Mouse (Mus musculus) neural tube, embryonic 13.5 days (tissue): Measurements from ENCODE around the gene Cep170b. TPM values are rescaled to one million over a fixed set of nuclear protein-coding genes. Genes with fewer than 3 reads are reported as not detected.

Experiments used
- ATAC-seq: fragments of 200-750 bp; cut with Nextera tagmentation; 2 replicates; pipeline ENCODE4 v1.8.0; 2017; ENCODE audit warnings: low read depth, mild to moderate bottlenecking, moderate TSS enrichment, moderate library complexity
- H3K27ac ChIP-seq: fragments of 300-500 bp; sonication (generic); replicated peaks from 2 replicates; pipeline ENCODE4 v1.5.1; 2015; ENCODE audit warnings: moderate library complexity, mild to moderate bottlenecking, inconsistent platforms
- H3K27me3 ChIP-seq: fragments of 300-500 bp; sonication (generic); 2 replicates; pipeline ENCODE4 v1.6.1; 2015; ENCODE audit warnings: mild to moderate bottlenecking, inconsistent platforms
- H3K36me3 ChIP-seq: fragments of 300-500 bp; sonication (generic); 2 replicates; pipeline ENCODE4 v1.6.1; 2015; ENCODE audit warnings: mild to moderate bottlenecking, inconsistent platforms
- H3K4me1 ChIP-seq: fragments of 300-500 bp; sonication (generic); replicated peaks from 2 replicates; pipeline ENCODE4 v1.6.1; 2015; ENCODE audit warnings: inconsistent platforms
- H3K4me2 ChIP-seq: fragments of 300-500 bp; sonication (generic); 2 replicates; pipeline ENCODE4 v1.6.1; 2015; ENCODE audit warnings: inconsistent platforms, mild to moderate bottlenecking, moderate library complexity
- H3K4me3 ChIP-seq: fragments of 300-500 bp; sonication (generic); 2 replicates; pipeline ENCODE4 v1.5.1; 2015; ENCODE audit warnings: mild to moderate bottlenecking, inconsistent platforms
- H3K9ac ChIP-seq: fragments of 300-500 bp; sonication (generic); 2 replicates; pipeline ENCODE4 v1.6.1; 2015; ENCODE audit warnings: moderate library complexity, mild to moderate bottlenecking, inconsistent platforms
- H3K9me3 ChIP-seq: fragments of 300-500 bp; sonication (generic); 2 replicates; pipeline ENCODE4 v1.6.1; 2016; ENCODE audit warnings: inconsistent platforms
- WGBS: fragments of 180-500 bp; shearing (Covaris S2); methylation state at CpG from one replicate; pipeline ENCODE4 v1.1.7; 2015; 5-methylcytosine and 5-hydroxymethylcytosine counted together
- polyA plus RNA-seq: library from polyadenylated mRNA; unstranded; fragments of >200 nt; fragmentation: Nextera tagmentation; extraction: Ambion mirVana; gene quantifications from 2 replicates; pipeline ENCODE4 v1.2.1, GENCODE M21; 2015

Cep170b gene
- polyA plus RNA-seq, 1 experiment from 2014 or later: 26.9 TPM

DNA sequence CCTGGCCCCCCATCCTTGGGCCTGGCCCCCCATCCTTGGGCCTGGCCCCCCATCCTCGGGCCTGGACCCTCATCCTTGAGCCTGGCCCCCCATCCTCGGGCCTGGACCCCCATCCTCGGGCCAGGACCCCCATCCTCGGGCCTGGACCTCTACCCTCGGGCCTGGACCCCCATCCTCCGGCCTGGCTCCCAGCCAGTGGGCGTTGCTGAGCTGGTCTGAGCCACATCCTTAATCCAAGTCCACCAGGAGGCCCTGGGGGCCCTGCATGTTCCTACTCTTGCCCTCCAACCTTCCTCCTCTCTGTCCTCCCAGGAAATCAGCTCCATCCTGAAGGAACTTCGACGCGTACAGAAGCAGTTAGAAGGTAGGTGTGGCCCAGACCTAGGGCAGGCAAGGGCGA, 24.0 kb downstream of the Cep170b start:
- no peak for ATAC-seq
- WGBS: 88% methylated on average over 11 of the region's 11 CpGs
- H3K36me3 ChIP-seq: peaks cover 53% of the 10 kb centered on the region
- peak overlapping the region; percentile 55 for H3K9ac ChIP-seq
- peaks cover 24% of the 10 kb centered on the region for H3K4me1 ChIP-seq
- no peaks in the 10 kb centered on the region for H3K27me3 ChIP-seq
- no peak overlapping the region for H3K27ac ChIP-seq
- no peaks in the 10 kb centered on the region for H3K9me3 ChIP-seq
- H3K4me3 ChIP-seq: no peak overlapping the region
- no peak overlapping the region for H3K4me2 ChIP-seq

DNA sequence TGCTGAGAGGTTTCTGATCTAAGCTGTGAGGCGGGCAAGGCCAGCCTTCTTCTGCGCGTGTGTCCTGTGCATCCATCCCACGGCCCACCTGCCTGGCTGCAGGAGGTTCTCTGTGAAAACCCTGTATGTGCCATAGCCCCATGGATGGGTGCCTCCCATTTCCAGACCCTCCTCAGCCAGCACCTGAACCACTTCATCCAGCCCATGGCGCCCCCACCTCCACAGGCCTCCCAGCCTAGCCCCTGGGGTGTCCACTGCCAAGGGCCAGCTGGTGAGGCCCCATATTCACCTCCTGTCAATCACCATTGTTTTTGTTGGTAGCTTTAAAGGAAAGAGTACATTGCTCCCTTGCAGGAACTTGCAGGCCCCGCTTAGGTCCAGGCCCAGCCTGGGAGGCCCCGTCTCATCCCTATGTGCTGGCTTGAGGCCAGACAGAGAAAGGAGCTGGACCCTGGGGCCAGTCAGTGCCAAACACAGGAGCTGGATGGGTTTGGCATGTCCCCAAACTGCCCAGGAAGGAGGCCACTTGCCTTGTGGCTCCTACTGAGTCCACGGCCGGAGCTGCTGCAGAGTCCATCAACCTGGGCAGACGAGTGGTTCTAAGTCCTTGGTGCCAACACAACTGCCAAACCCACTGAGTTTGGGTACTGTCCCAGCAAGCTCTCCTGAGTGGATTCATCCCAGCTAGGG, 24.8 kb downstream of the Cep170b start:
- no peak overlapping the region for H3K9ac ChIP-seq
- H3K36me3 ChIP-seq: peaks cover 44% of the 10 kb centered on the region
- ATAC-seq: no peak
- 0 out of 2 replicates have a peak overlapping the region, but pooled peaks have one; percentile 18 for H3K27ac ChIP-seq
- H3K4me2 ChIP-seq: no peak overlapping the region
- no peaks in the 10 kb centered on the region for H3K9me3 ChIP-seq
- no peak overlapping the region for H3K4me3 ChIP-seq
- peaks cover 25% of the 10 kb centered on the region for H3K4me1 ChIP-seq
- whole genome bisulfite sequencing: 81% methylated on average over 10 of the region's 10 CpGs
- H3K27me3 ChIP-seq: no peaks in the 10 kb centered on the region

DNA sequence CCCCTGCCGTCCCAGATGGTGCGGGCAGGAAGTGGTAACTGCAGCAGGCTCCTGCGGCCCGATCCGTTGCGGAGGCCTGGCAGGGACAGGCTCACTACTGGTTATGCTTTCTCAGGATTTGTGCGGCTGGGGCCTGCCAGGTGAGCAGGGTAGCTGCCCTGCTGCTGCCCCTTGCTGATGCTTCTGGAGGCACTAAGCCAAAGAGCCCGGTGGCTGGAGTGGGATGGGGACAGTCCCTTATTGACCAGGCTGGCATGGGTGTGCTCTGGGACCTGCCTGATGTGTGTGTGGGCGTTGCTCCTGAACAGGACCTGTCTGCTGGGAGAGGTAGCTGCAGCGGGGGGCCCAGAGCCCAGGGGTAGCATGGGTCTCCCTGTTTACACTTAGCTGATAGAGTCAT, 25.5 kb downstream of the Cep170b start:
- H3K27me3 ChIP-seq: no peaks in the 10 kb centered on the region
- no peak for ATAC-seq
- H3K4me3 ChIP-seq: no peak overlapping the region
- peaks cover 38% of the 10 kb centered on the region for H3K36me3 ChIP-seq
- no peaks in the 10 kb centered on the region for H3K9me3 ChIP-seq
- no peak overlapping the region for H3K4me2 ChIP-seq
- H3K27ac ChIP-seq: 0 out of 2 replicates have a peak overlapping the region, but pooled peaks have one; percentile 18
- peaks cover 31% of the 10 kb centered on the region for H3K4me1 ChIP-seq
- H3K9ac ChIP-seq: no peak overlapping the region
- 91% methylated on average over 10 of the region's 10 CpGs for WGBS

DNA sequence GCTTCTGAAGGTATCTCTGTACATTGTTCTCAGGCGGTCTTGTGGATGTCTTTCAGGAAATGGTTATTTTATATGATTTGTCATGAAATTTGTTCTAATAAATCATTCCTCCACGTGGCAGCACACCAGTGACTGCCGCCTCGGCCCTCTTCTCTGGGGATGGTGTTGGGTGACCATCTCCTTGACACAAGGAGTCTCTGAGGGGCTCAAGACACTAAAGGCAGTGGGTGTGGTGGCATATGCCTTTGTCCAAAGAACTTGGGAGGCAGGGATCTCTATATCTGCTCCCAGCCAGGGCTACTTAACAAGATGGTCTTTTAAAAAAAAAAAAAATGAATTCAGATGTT, 26.2 kb downstream of the Cep170b start:
- WGBS: 74% methylated on average over 4 of the region's 4 CpGs
- Histone ChIP-seq H3K27me3 (no peaks in the 10 kb centered on the region), H3K9ac (peak overlapping the region; percentile 31; the same call in 1 of the 2 replicates), H3K4me2 (no peak overlapping the region), H3K4me1 (peaks cover 38% of the 10 kb centered on the region), H3K4me3 (no peak overlapping the region), H3K36me3 (peaks cover 30% of the 10 kb centered on the region), H3K27ac (0 out of 2 replicates have a peak overlapping the region, but pooled peaks have one; percentile 94), H3K9me3 (no peaks in the 10 kb centered on the region)
- ATAC-seq: no peak

DNA sequence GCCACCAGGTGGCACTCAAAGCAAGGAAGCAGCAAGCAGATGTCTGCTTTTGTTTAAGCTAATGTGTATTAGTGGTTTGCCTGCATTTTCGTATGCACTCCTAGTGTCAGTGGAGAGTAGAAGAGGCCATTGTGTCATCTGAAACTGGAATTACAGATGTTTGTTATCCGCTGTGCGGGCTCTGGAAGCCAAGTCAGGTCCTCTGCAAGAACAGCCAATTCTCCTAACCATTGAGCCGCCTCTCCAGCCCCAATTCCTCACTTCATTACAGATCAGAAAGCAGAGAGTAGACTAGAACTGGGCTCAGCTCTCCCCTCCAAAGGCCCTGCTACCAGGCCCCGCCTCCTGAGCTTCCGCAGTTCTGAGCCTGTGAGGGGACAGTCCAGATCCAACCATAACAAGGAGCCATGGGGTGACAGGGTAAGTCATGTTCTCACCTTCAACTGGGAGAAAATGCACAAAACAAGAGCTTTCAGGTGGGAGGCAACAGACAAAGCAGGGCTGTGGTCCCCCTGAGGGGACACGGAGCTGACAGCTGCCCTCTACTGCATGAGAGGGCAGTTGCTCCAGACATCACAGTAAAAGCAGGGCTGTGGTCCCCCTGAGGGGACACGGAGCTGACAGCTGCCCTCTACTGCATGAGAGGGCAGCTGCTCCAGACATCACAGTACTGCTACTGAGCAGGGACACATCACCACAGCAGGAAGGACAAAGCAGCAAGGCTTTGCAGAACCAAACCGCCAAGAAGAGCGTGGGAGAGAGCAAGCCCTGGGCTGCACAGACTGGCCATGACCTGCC, 26.8 kb downstream of the Cep170b start:
- Histone ChIP-seq H3K9me3 (no peaks in the 10 kb centered on the region), H3K4me1 (peaks cover 38% of the 10 kb centered on the region), H3K27me3 (no peaks in the 10 kb centered on the region), H3K4me3 (no peak overlapping the region), H3K4me2 (peak overlapping the region; percentile 26), H3K36me3 (peaks cover 29% of the 10 kb centered on the region), H3K9ac (peak overlapping the region; percentile 56), H3K27ac (peak overlapping the region; percentile 94)
- 18% methylated on average over 10 of the region's 10 CpGs for WGBS
- ATAC-seq: peak; percentile 49

DNA sequence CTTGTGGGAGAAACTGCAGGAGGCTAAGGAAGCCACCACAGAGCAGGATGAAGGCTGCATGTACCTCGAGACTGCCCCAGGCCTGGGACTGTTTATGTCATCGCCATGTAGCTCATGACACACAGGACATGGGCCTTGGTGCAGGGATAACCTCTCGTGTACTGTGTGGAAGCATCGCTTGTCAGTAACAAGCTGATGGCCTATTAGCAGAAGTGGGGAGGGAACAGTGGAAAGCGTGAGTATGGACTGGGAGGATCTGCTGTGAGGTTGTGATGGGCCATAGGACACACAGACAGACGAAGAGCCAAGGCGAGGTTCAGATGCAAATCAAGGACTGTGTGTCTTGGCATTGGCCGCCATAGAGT, 27.3 kb downstream of the Cep170b start:
- peak; percentile 2; the same call in 1 of the 2 replicates for ATAC-seq
- H3K4me3 ChIP-seq: no peak overlapping the region
- peak overlapping the region; percentile 56 for H3K9ac ChIP-seq
- no peaks in the 10 kb centered on the region for H3K27me3 ChIP-seq
- peak overlapping the region; percentile 26; the same call in 1 of the 2 replicates for H3K4me2 ChIP-seq
- H3K36me3 ChIP-seq: peaks cover 26% of the 10 kb centered on the region
- H3K27ac ChIP-seq: peak overlapping the region; percentile 94
- WGBS: 69% methylated on average over 8 of the region's 8 CpGs
- H3K4me1 ChIP-seq: peaks cover 38% of the 10 kb centered on the region
- H3K9me3 ChIP-seq: no peaks in the 10 kb centered on the region

DNA sequence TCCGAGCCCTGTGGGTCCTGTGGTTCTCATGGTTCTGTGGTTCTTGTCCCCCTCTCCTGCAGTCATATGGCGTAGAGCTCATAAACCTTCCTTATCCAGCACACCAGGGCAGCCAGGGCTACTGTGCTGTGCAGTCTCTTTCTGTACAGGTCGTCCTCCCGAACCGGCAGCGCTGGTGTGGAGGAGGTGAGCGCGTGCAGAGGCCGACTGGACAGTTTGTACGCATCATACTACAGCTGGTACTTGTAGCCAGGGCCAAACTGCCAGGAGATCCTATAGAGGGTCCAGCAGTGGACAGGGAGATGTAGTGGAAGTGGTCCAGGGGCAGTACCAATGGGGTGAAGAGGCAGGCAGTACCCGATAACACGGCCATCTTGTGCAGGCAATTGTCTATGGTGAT, 30.7 kb downstream of the Cep170b start:
- Histone ChIP-seq H3K9me3 (no peaks in the 10 kb centered on the region), H3K4me1 (peaks cover 33% of the 10 kb centered on the region), H3K27me3 (no peaks in the 10 kb centered on the region), H3K9ac (no peak overlapping the region), H3K36me3 (no peaks in the 10 kb centered on the region), H3K4me3 (no peak overlapping the region), H3K27ac (peak overlapping the region; percentile 59; the same call in 1 of the 2 replicates), H3K4me2 (no peak overlapping the region)
- no peak for ATAC-seq
- 87% methylated on average over 12 of the region's 12 CpGs for WGBS

DNA sequence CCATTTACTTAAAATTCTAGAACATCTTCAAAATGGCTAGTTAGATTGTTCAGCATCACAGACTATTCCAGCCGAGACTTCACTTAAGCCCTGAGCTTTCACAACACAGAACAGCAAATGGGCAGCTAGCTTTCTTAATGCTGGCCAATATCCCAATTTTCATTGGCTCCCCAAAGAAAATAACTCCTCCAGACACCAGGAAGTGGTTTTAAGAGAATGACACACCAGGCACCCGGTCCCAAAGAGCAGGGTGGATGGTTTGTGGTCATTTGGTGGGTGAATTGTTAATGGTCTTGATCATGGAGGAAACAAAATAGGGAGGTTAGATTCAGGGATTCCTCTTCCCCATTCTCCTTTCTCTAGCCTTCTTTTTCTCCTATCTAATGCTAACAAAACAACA, 32.1 kb downstream of the Cep170b start:
- Histone ChIP-seq H3K4me2 (no peak overlapping the region), H3K4me3 (no peak overlapping the region), H3K4me1 (peaks cover 22% of the 10 kb centered on the region), H3K27ac (no peak overlapping the region), H3K9me3 (no peaks in the 10 kb centered on the region), H3K9ac (no peak overlapping the region), H3K27me3 (no peaks in the 10 kb centered on the region), H3K36me3 (no peaks in the 10 kb centered on the region)
- 63% methylated on average over 2 of the region's 2 CpGs for WGBS
- ATAC-seq: no peak

DNA sequence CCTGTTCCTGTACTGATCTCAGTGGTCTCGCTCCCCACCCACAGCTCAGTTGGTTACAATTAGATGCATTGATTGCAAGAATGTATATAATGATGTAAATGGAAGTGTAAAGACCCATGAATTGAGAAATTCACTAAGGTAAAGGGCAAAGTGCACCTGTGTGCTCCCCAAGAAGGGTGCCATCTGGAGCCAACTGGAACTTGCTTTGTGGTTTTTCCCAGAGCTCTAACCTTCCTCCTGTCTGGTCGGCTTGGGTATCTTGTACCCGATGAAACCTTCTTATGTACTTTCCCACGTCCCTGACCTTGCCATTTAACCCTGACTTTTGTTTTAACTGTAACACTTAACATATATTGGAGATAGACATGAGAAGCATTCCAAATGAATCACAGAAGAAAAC, 35.6 kb downstream of the Cep170b start:
- no peaks in the 10 kb centered on the region for H3K27me3 ChIP-seq
- H3K9ac ChIP-seq: no peak overlapping the region
- ATAC-seq: no peak
- no peak overlapping the region for H3K4me3 ChIP-seq
- no peak overlapping the region for H3K27ac ChIP-seq
- no peak overlapping the region for H3K4me2 ChIP-seq
- peaks cover 5% of the 10 kb centered on the region; the same call in 1 of the 2 replicates for H3K4me1 ChIP-seq
- H3K9me3 ChIP-seq: no peaks in the 10 kb centered on the region
- WGBS: 78% methylated on average over 4 of the region's 4 CpGs
- no peaks in the 10 kb centered on the region for H3K36me3 ChIP-seq

DNA sequence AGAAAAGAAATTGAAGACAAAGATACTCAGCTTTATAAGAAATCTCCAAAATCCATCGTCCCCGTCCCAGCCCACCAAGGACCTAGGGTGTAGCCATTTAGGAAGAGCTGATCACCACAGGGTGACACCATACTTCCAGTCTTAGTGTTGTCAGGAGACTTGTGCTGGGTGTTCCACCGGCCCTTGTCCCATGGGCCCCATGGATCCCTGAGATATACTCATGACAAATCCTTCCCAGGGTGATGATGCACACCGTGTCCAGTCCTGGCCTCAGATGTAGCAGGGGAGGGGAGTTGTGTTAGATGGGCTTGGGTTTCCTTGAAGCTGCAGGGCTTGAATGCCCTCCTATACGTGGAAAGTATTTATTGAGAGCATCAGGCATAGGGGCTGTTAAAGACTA, 37.6 kb downstream of the Cep170b start:
- Histone ChIP-seq H3K9ac (no peak overlapping the region), H3K4me1 (no peaks in the 10 kb centered on the region), H3K27ac (no peak overlapping the region), H3K4me3 (no peak overlapping the region), H3K36me3 (no peaks in the 10 kb centered on the region), H3K9me3 (no peaks in the 10 kb centered on the region), H3K27me3 (no peaks in the 10 kb centered on the region), H3K4me2 (no peak overlapping the region)
- no peak for ATAC-seq
- 91% methylated on average over 5 of the region's 5 CpGs for WGBS

DNA sequence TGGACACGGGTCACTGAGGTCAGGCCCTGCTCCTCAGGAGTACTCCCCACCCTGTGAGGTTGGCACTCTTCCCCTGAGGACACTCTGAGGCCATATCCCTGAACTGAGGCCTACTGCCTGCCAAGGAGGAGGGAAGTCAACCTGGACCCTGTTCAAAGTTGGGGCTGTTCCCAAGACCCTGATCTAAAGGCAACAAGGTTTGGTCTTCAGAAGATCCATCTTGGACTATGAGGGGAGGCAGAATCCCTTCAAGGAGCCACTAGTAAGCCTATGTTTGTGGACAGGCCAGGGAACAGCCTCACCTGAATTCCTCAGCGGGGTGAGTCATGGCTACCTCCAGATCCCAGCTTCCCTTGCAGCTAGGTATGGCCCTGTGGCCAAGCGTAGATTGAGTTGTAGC, 39.2 kb downstream of the Cep170b start:
- H3K9ac ChIP-seq: no peak overlapping the region

DNA sequence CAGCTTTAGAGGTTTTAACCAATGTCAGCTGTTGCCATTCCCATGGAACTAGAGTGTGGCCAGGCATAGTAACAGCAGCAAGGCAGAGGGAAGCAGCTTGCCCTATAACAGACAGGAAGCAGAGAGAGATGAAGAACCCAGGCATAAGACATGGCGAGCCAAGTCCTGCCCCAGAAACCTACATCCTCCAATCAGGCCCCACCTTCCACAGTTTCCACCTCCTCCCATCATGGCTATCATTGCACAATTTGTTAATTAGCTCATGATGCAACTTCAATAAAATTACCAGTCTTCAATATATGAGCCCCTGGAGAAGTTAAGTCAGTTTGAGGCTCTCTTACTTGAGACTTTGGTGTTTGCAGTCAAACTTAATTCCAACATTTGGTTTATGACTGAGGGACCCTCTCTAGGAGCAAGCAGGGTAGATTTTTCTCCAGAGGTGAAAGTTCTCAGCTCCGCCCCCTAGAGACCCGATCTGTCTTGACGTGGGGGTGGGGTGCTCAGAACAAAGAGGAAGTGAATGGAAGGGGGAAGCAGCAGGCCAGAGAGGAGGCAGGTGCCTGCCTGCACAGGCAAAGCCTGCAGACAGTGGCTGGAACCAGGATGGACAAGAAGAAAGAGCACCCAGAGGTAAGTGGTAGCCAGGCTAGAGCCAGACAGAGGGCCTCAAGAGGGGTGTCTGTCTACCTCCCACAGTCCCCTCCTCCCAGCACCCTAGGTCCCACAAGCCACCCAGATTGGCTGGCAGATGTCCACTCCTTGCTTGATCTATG, 40.1 kb downstream of the Cep170b start, which contains the start of gene Pld4:
Gene Pld4, plus strand, starts transcription at position 502 of the 773 bp plus-strand sequence.
- no peak within 1 kb of the TSS for H3K27ac ChIP-seq
- H3K9me3 ChIP-seq: no peaks in the 10 kb centered on the region
- no peaks in the 10 kb centered on the region for H3K27me3 ChIP-seq
- ATAC-seq: no peak
- no peaks in the 10 kb centered on the region for H3K36me3 ChIP-seq
- H3K9ac ChIP-seq: no peak within 1 kb of the TSS
- 48% methylated on average over 4 of the region's 4 CpGs for WGBS
- H3K4me1 ChIP-seq: no peaks in the 10 kb centered on the region
- no peak within 1 kb of the TSS for H3K4me2 ChIP-seq
- no peak within 1 kb of the TSS for H3K4me3 ChIP-seq

More for the DNA sequence above, 39.2 kb downstream of the Cep170b start:
- Histone ChIP-seq H3K36me3 (no peaks in the 10 kb centered on the region), H3K9me3 (no peaks in the 10 kb centered on the region), H3K4me3 (no peak overlapping the region), H3K27me3 (no peaks in the 10 kb centered on the region), H3K27ac (no peak overlapping the region), H3K4me1 (no peaks in the 10 kb centered on the region), H3K4me2 (no peak overlapping the region)
- 89% methylated on average over 3 of the region's 3 CpGs for WGBS
- no peak for ATAC-seq
